In genomic region chr4:153561991-153562390, GRCm38 (mm10) we compare ENCODE assay signal across 17 mouse cellular contexts.
"Had no signal": no experiment of that assay in that cellular context is flagged by ENCODE, and none has a peak within 500 bp of the region (broad histone marks: within the 10 kb centered on the region; RNA-seq: fewer than 3 reads in every experiment).

No protein-coding gene starts in this region.

- H3K9ac ChIP-seq: liver, embryonic 15.5 days; liver, postnatal 0 days; lung, embryonic 14.5 days; neural tube, embryonic 13.5 days; neural tube, embryonic 15.5 days; stomach, embryonic 15.5 days had no signal

- H3K4me1 ChIP-seq: liver, embryonic 15.5 days had no signal

- H3K4me3 ChIP-seq: liver, embryonic 15.5 days; midbrain, embryonic 10.5 days; myocyte; neural tube, embryonic 13.5 days; neural tube, embryonic 15.5 days; stomach, embryonic 15.5 days had no signal

- H3K27me3 ChIP-seq: liver, embryonic 15.5 days; neural tube, embryonic 13.5 days; neural tube, embryonic 15.5 days; stomach, embryonic 15.5 days had no signal

- ATAC-seq: liver, postnatal 0 days; midbrain, embryonic 16.5 days had no signal

- H3K4me2 ChIP-seq: liver, embryonic 15.5 days; lung, embryonic 14.5 days; neural tube, embryonic 13.5 days; neural tube, embryonic 15.5 days; stomach, embryonic 15.5 days had no signal

- H3K9me3 ChIP-seq: liver, embryonic 15.5 days; midbrain, embryonic 10.5 days; neural tube, embryonic 13.5 days; neural tube, embryonic 15.5 days; stomach, embryonic 15.5 days had no signal

- H3K36me3 ChIP-seq: liver, embryonic 15.5 days; midbrain, embryonic 10.5 days; neural tube, embryonic 13.5 days; neural tube, embryonic 15.5 days; stomach, embryonic 15.5 days had no signal

- H3K27ac ChIP-seq: liver, embryonic 15.5 days; midbrain, embryonic 10.5 days; neural tube, embryonic 15.5 days; stomach, embryonic 15.5 days; stomach, postnatal 0 days had no signal

- DNase-seq: liver, postnatal 0 days; lung, embryonic 14.5 days; lung, postnatal 10 days; lung, postnatal 4 days; midbrain, embryonic 14.5 days; right cerebral cortex, postnatal 14 days; thymus, adult 2 months; thymus, postnatal 25 days; thymus, postnatal 4 days had no signal
